Mouse (Mus musculus): Measurements from ENCODE around the gene Cnnm3. TPM values are rescaled to one million over a fixed set of nuclear protein-coding genes. Genes with fewer than 3 reads are reported as not detected.

The Cnnm3 gene
- total and polyA plus RNA-seq, 2 experiments = 4.4 to 11.3 TPM

DNA sequence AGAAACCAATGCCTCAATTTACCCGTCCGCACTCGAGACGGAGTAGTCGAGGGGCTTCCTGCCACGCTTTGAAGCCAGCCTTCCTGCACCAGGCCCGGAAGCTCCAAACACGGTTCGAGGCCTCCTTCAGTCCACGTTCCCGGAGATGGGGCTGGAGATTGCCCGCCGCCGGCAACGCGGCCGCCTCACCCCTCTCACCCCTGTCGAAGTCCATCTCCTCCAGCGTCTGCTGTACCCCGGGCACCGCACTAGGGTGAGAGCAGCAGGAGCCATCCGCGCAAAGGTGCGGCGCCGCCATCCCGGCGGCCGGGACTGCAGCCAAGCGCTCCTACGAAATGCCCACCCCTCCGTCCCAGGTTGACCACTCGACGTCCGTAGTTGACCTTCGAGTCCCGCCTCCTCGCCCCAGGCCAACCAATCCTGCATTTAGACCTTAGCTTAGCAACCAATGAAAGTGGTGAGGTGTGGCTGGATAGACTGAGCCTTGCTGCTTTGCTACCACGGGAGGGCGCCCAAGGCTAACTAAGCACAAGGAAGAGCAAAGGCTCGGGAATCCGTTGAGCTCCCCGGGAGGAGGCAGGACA is 35.3 kb downstream of the Cnnm3 start, which contains the start of gene Ankrd39:
TSS of gene Ankrd39 (minus strand) at position 558 of the 584 bp plus-strand sequence.
- peak within 1 kb of the TSS; percentile 76 for H3K9ac ChIP-seq (ENCODE audit: low read depth, low read length)
- WGBS = under 1% methylated on average over 43 of the region's 43 CpGs
- H3K4me3 ChIP-seq (ENCODE audit: insufficient read depth, low read depth, low read length) = peak within 1 kb of the TSS; percentile 73
- no peaks in the 10 kb centered on the region for H3K27me3 ChIP-seq (ENCODE audit: control insufficient read depth, insufficient read depth, low read length)
- peaks cover 6% of the 10 kb centered on the region; the same call in 1 of the 2 replicates for H3K79me2 ChIP-seq (ENCODE audit: control insufficient read depth, insufficient read depth, low read length)
- H3K36me3 ChIP-seq (ENCODE audit: control insufficient read depth, insufficient read depth, low read length) = 0 out of 2 replicates have a peak, but pooled peaks cover 2% of the 10 kb centered on the region
- TF ChIP-seq POLR2A (IDR thresholded peaks at IDR 0.05; ENCODE audit: extremely low read depth, insufficient read depth, low read length) (no peak), CTCF (IDR thresholded peaks at IDR 0.05; ENCODE audit: low read depth, low read length) (peak; percentile 99)
- H3K27ac ChIP-seq (replicated peaks; ENCODE audit: insufficient read depth, low read depth, low read length) = peak within 1 kb of the TSS; percentile 43
- DNase-seq (ENCODE audit: extremely low read depth, low read depth, low spot score) = peak; percentile 96
- H3K4me1 ChIP-seq (ENCODE audit: control insufficient read depth, insufficient read depth, low read length) = peaks cover 5% of the 10 kb centered on the region

DNA sequence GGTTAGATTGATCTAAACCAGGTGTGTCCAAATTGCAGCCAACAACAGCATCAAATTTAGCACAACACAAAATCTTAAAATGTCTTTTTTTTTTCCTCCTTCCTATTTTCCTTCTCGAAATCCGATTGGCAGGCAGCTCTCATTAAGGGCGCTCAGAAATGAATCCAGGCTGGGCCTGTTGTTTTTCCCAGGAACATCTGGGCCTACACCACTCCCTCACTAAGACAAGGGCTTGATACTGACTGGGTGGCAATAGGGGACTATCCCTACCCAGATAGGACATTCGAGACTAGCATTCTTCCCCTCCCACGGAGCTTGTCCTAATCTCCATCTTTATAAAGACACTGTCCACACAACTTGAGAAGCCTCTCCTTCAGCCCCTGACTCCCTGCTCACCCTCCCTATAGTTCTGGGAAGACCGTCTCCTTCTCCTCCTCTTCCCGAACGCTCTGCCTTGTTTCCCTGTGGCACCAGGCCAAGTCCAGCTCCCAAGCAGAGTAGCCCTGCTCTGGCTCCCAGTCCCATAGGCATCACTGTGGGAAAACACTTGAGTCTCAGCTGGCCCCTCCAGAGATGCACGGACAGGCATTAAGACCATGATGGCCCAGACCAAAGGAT is 36.4 kb downstream of the Cnnm3 start:
- 0 out of 2 replicates have a peak, but pooled peaks cover 2% of the 10 kb centered on the region for H3K36me3 ChIP-seq (ENCODE audit: control insufficient read depth, insufficient read depth, low read length)
- H3K27ac ChIP-seq (replicated peaks; ENCODE audit: insufficient read depth, low read depth, low read length) = no peak overlapping the region
- no peak for DNase-seq (ENCODE audit: extremely low read depth, low read depth, low spot score)
- WGBS = 73% methylated on average over 9 of the region's 9 CpGs
- TF ChIP-seq POLR2A (IDR thresholded peaks at IDR 0.05; ENCODE audit: extremely low read depth, insufficient read depth, low read length) (no peak), CTCF (IDR thresholded peaks at IDR 0.05; ENCODE audit: low read depth, low read length) (no peak)
- peaks cover 6% of the 10 kb centered on the region; the same call in 1 of the 2 replicates for H3K79me2 ChIP-seq (ENCODE audit: control insufficient read depth, insufficient read depth, low read length)
- no peak overlapping the region for H3K9ac ChIP-seq (ENCODE audit: low read depth, low read length)
- no peaks in the 10 kb centered on the region for H3K27me3 ChIP-seq (ENCODE audit: control insufficient read depth, insufficient read depth, low read length)
- peaks cover 5% of the 10 kb centered on the region for H3K4me1 ChIP-seq (ENCODE audit: control insufficient read depth, insufficient read depth, low read length)
- H3K4me3 ChIP-seq (ENCODE audit: insufficient read depth, low read depth, low read length) = no peak overlapping the region

DNA sequence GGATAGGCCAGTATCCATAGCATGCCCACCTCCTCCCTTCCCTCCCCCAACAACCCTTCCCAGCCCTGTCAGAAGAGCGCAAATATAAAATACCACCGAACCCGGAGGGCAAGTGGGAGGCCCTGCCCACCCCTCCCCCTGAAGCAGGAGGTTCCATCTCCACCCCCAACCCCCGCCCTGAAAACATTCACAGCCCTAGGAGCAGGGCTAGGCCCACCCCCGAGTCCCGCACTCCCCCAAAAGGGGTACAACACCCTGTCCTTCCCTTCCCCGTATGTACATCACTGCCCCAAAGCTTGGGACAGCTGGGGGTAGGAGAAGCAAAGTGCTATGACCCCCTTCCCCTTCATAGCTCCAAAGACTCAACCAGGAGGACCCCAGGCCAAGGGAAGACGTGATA is 37.1 kb downstream of the Cnnm3 start:
- 0 out of 2 replicates have a peak, but pooled peaks cover 2% of the 10 kb centered on the region for H3K36me3 ChIP-seq (ENCODE audit: control insufficient read depth, insufficient read depth, low read length)
- H3K27me3 ChIP-seq (ENCODE audit: control insufficient read depth, insufficient read depth, low read length) = no peaks in the 10 kb centered on the region
- DNase-seq (ENCODE audit: extremely low read depth, low read depth, low spot score) = no peak
- H3K79me2 ChIP-seq (ENCODE audit: control insufficient read depth, insufficient read depth, low read length) = peaks cover 6% of the 10 kb centered on the region; the same call in 1 of the 2 replicates
- H3K27ac ChIP-seq (replicated peaks; ENCODE audit: insufficient read depth, low read depth, low read length) = no peak overlapping the region
- 63% methylated on average over 8 of the region's 8 CpGs for WGBS
- peaks cover 5% of the 10 kb centered on the region for H3K4me1 ChIP-seq (ENCODE audit: control insufficient read depth, insufficient read depth, low read length)
- TF ChIP-seq CTCF (IDR thresholded peaks at IDR 0.05; ENCODE audit: low read depth, low read length) (no peak), POLR2A (IDR thresholded peaks at IDR 0.05; ENCODE audit: extremely low read depth, insufficient read depth, low read length) (no peak)
- no peak overlapping the region for H3K4me3 ChIP-seq (ENCODE audit: insufficient read depth, low read depth, low read length)
- H3K9ac ChIP-seq (ENCODE audit: low read depth, low read length) = no peak overlapping the region

DNA sequence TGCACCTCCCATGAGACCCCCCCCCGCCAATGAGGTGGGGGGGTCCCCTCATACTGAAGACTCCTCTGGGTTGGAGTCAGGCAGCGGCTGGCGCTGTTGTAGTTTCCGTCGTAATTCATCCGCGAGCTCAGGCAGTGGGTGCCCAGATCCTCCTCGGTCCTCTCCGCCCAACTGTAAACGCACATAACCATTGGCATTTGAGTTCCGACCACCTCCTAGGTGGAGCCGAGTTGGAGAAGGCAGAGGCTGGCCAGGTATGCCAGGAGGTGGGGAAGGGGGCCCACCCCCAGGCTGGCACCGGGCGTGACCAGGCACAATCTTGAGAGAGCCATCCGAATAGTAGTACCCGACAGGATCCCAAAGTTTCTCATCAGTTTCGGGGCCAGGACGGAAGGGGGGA is 37.8 kb downstream of the Cnnm3 start:
- Histone ChIP-seq H3K27me3 (ENCODE audit: control insufficient read depth, insufficient read depth, low read length) (no peaks in the 10 kb centered on the region), H3K36me3 (ENCODE audit: control insufficient read depth, insufficient read depth, low read length) (0 out of 2 replicates have a peak, but pooled peaks cover 2% of the 10 kb centered on the region), H3K4me3 (ENCODE audit: insufficient read depth, low read depth, low read length) (no peak overlapping the region), H3K27ac (replicated peaks; ENCODE audit: insufficient read depth, low read depth, low read length) (no peak overlapping the region), H3K4me1 (ENCODE audit: control insufficient read depth, insufficient read depth, low read length) (peaks cover 5% of the 10 kb centered on the region), H3K79me2 (ENCODE audit: control insufficient read depth, insufficient read depth, low read length) (peaks cover 6% of the 10 kb centered on the region; the same call in 1 of the 2 replicates), H3K9ac (ENCODE audit: low read depth, low read length) (no peak overlapping the region)
- no peak for TF ChIP-seq CTCF (IDR thresholded peaks at IDR 0.05; ENCODE audit: low read depth, low read length)
- no peak for TF ChIP-seq POLR2A (IDR thresholded peaks at IDR 0.05; ENCODE audit: extremely low read depth, insufficient read depth, low read length)
- DNase-seq (ENCODE audit: extremely low read depth, low read depth, low spot score) = no peak
- WGBS = 91% methylated on average over 18 of the region's 18 CpGs

- H3K27me3 ChIP-seq (ENCODE audit: control insufficient read depth, insufficient read depth, low read length) = no peaks in the 10 kb centered on the region
- H3K79me2 ChIP-seq (ENCODE audit: control insufficient read depth, insufficient read depth, low read length) = peaks cover 6% of the 10 kb centered on the region; the same call in 1 of the 2 replicates
- H3K4me3 ChIP-seq (ENCODE audit: insufficient read depth, low read depth, low read length) = no peak overlapping the region
- 84% methylated on average over 20 of the region's 20 CpGs for WGBS
- peaks cover 9% of the 10 kb centered on the region for H3K4me1 ChIP-seq (ENCODE audit: control insufficient read depth, insufficient read depth, low read length)
- H3K27ac ChIP-seq (replicated peaks; ENCODE audit: insufficient read depth, low read depth, low read length) = no peak overlapping the region
- no peak overlapping the region for H3K9ac ChIP-seq (ENCODE audit: low read depth, low read length)
- H3K36me3 ChIP-seq (ENCODE audit: control insufficient read depth, insufficient read depth, low read length) = 0 out of 2 replicates have a peak, but pooled peaks cover 2% of the 10 kb centered on the region
- TF ChIP-seq CTCF (IDR thresholded peaks at IDR 0.05; ENCODE audit: low read depth, low read length) (no peak), POLR2A (IDR thresholded peaks at IDR 0.05; ENCODE audit: extremely low read depth, insufficient read depth, low read length) (no peak)
- DNase-seq (ENCODE audit: extremely low read depth, low read depth, low spot score) = no peak
These were observed 38.6 kb downstream of the Cnnm3 start for GRCm38 (mm10) chr1:36550075-36550863.

All from liver, adult 2 months (tissue).